Mouse (Mus musculus) layer of hippocampus, postnatal 25 days (tissue): ENCODE data around the gene Rapgef3. TPM values are rescaled to one million over a fixed set of nuclear protein-coding genes. Genes with fewer than 3 reads are reported as not detected.
A peak's percentile ranks its signal among the peaks of the same experiment; 100 is the strongest.

Experiments used
- DNase-seq, 2 experiments: peaks; one replicate each; pipeline ENCODE4 v3.0.0; 2022; ENCODE audit warnings: mixed read lengths in 2 of 2, low spot score in 1 of 2; ENCODE audit errors: extremely low spot score in 1 of 2
- total RNA-seq, 2 experiments: library from RNA; stranded (reverse); gene quantifications; 2 replicates each; pipeline ENCODE4 v1.2.3; 2021

Gene Rapgef3
- total RNA-seq, 2 experiments from 2014 or later: 36.3 to 40.3 TPM

GRCm38 (mm10) chr15:97794268-97794667 lies 26.5 kb upstream of the Rapgef3 start:
- DNase-seq: no peak

GRCm38 (mm10) chr15:97793386-97794153 lies 25.8 kb upstream of the Rapgef3 start:
- no peak for DNase-seq

DNA sequence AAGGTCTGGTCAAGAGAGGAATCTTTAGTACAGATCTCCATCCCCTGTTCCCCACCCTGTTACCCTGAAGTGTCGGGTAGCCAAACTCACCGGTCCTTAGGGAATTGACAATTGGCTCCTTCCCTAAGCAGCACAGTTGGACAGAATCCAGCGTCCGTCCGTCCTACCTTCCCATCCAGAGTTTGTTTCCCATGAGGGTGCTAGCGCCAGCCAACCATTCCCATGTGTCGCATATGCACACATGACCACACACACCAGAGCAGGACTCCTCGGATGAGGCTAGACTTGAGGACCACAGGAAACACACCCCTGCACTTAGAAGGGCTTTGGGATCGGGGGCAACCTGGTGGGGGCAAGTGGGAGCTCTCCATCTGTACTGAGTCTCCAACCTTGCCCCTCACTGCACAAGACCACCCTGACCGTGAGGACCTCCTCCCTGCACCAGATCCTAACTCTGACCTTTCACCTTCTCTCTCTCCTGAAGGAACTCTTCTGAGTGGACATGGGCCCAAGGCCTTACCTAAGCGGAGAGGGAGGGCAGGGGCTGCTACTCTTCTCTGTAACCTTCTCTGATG lies 23.4 kb upstream of the Rapgef3 start:
- DNase-seq: no peak

DNA sequence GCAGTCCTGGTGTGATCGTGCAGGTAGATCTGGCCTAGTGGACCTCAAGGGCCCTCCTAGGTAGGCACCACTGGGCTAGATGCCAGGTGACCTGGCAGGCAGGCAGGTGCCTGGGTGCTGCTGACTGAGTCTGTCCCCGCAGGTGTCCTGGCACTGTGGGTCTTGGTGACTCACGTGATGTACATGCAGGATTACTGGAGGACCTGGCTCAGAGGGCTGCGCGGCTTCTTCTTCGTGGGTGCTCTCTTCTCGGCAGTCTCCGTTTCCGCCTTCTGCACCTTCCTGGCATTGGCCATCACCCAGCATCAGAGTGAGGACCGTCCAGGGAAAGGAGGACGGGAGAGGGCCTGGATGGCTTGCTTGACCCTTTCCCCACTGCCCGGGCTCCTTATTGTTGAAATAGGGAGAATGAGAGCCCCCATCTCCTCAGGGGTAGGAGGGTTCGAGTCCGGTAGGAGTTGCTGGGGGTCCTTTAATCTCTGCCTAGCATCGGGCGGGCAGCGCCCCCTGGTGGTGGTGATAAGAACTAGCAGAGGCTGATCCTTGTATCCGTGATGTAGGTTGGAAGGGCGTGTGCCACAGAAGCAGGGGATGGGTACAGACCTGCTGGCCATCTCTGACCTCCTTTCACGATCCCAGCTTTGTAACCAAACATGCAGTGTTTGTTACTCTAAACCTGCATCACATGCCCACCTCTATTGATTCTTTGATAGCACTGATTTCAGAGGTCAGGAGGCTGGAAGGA lies 22.2 kb upstream of the Rapgef3 start:
- peak in 1 of 2 experiments; percentile 72 for DNase-seq

DNA sequence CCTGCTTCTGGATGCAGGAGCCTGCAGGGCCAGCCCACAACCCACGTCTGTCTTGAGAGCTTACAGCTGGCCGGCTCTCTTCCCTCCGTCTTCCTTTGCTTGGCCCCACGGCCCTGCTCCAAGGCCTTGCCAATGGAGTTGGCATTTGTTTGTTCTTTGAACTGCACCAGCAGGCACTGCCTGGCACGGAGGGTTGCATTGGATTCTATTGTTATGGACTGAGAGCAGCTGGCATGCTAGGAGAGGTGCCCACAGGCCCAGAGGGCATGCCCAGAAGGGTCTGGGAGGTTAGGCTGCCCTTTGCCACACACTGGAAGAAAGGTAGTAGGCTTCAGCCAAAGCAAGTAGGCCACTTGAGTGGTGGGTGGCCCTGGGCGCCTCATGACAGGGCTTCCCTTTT lies 21.0 kb upstream of the Rapgef3 start:
- no peak for DNase-seq

GRCm38 (mm10) chr15:97787799-97788667 lies 20.3 kb upstream of the Rapgef3 start:
- no peak for DNase-seq

- DNase-seq: no peak
These were observed 19.5 kb upstream of the Rapgef3 start for GRCm38 (mm10) chr15:97787148-97787798.

- DNase-seq: no peak
These were observed 18.8 kb upstream of the Rapgef3 start for GRCm38 (mm10) chr15:97786412-97787112.

GRCm38 (mm10) chr15:97785731-97786411 lies 18.1 kb upstream of the Rapgef3 start:
- DNase-seq: no peak

DNA sequence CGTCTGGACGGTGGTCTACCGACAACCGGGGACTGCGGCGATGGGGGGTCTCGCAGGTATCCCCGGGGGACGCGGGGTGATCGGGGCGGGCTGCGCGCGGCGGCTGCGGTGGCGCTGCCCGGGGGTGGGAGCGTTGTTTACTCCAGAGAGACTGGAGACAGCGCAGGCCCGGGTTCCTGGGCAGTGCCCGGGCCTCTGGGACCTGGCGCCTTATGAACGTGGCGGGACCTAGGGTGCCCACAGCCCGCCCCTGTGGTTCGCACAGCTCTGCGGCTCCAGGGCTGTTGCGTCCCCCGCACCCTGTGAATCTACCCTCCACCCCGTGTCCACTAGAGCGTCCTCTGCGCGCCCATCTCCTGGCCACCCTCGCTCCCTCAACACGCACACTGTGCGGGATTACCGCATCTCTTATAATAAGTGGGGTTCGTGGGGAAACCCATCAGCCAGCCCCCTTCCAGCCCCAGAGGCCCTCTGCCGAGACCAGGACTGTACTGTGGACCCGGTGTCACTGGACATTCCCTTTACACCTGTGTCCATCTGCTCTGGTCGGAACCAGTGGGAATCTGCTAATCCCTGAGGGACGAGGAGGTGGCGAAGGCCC lies 16.9 kb upstream of the Rapgef3 start:
- DNase-seq: no peak

DNA sequence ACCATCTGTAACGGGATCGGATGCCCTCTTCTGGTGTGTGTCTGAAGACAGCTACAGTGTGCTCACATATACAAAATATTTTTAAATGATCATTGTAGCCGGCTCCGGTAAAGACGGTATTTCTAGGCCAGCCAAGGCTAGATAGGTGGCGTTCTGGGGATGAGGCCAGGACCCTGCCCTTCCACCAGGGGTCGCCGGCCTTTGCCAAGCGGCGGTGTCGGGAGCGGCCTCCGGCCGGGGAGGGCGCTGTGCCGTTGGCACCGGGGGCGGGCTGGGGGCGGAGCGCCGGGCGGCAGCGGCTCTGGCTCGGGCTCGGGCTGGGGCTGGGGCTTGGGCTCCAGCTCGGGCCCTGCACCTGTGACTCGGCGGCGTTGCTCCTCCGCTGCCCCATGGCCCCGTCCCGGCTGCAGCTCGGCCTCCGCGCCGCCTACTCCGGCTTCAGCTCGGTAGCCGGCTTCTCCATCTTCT lies 16.4 kb upstream of the Rapgef3 start:
- DNase-seq: peak; percentile 83 to 90

DNA sequence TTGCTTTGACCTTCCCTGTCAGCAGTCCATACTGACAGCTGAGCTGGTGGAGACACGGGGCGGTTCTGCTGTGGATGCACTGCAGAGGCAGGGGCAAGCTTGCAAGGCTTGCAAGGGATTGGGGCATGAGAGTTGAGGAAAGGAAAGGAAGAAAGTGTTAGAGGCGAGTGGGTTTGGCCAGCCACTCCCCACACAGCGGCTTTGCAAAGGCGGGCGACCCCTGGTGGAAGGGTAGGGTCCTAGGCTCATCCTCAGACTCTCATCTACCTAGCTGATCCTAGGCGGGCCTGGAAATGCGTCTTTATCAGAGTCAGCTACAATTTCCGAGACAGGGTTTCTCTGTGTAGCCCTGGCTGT lies 15.0 kb upstream of the Rapgef3 start:
- peak in 1 of 2 experiments; percentile 65 for DNase-seq

- DNase-seq: no peak
These were observed 14.4 kb upstream of the Rapgef3 start for GRCm38 (mm10) chr15:97781961-97782748.

GRCm38 (mm10) chr15:97780611-97781031 lies 12.8 kb upstream of the Rapgef3 start:
- no peak for DNase-seq

DNA sequence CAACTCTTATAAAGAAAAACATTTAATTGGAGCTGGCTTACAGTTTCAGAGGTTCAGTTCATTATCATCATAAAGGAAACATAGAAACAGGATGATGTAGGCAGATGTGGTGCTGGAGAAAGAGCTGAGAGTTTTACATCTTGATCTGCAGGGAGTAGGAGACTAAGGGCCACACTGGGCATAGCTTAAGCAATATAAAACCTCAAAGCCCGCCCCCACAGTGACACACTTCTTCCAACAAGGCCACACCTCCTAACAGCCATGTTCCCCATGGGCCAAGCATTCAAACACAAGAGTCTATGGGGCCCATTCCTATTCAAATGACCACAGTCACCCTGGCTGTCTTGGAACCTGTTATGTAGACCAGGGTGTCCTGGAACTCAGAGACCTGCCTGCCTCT lies 11.8 kb upstream of the Rapgef3 start:
- no peak for DNase-seq

- DNase-seq: no peak
These were observed 10.7 kb upstream of the Rapgef3 start, which contains the start of gene Slc48a1 for GRCm38 (mm10) chr15:97778311-97779098. Slc48a1 (plus strand) TSS chr15:97778520.

DNA sequence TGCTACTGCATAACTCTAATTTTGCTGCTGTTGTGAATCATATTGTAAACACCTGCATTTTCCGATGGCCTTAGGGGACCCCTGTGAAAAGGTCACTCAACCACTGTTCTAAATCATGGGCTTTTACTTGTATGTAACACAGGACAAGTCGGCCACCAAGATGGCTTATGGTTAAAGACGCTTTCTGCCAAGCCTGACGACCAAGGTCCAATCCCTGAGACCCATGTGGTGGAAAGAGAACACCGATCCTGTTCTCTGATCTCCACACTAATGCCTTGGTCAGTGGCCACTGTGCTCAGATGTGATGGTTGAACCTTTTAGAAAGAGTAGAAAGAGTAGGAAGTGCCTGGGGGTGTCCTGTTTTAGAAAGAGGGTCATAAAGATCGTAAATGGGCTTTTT lies 9.1 kb upstream of the Rapgef3 start:
- no peak for DNase-seq
